Mouse (Mus musculus): ENCODE measurements around the gene Naip6. TPM values are rescaled to one million over a fixed set of nuclear protein-coding genes. Genes with fewer than 3 reads are reported as not detected.

The Naip6 gene
- polyA plus RNA-seq (2012; ENCODE audit: low replicate concordance), result 0.48 and 0.52 TPM in 2 replicates

DNA sequence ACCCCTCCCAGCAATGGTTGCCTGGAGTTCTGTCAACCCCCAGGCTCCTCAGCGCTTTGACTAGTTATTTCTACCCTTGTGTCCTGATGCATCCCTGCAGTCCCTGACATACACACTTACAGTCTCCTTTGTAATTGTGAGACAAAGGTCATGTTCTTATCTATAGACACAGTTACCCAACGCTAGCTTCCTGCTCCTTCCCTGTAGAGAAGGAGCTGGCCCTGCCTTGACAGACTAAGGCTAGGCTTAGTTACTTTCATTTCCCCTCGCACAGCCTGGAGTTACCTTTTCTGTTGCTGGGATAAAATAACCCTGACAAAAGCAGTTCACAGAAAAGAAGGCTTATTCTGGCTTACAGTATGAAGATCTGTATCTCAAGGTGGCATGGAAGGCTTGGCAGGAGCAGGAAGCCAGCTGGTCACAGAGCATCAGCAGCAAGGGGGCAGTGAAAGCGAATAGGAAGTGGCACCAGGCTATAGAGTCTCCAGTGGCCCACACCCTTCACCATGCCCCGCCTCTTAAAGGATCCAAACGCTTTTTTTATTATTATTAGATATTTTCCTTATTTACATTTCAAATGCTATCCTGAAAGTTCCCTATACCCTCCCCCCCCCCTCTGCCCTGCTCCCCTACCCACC is at the start of gene Naip6:
Gene Naip6, minus strand, starts transcription at position 419 of the 638 bp plus-strand sequence.

DNA sequence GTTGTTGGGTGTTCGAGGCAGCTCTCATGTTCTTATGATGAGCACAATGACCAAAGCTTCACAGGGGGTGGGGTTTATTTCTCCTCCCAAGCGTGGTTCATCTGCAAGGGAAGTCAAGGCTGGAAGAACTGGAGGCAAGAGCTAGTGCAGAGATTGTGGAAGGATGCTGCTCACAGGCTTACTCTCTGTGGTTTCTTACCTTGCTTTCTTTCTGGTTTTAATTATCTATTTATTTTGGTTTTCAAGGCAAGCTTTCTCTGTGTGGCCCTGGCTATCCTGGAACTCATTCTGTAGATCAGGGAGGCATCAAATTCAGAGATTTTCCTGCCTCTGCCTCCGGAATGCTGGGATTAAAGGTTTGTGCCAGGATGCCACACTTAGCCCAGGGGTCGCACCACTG is 71.3 kb downstream of the Naip6 start, which contains the start of gene Naip5:
Gene Naip5, minus strand, starts transcription at position 101 of the 400 bp plus-strand sequence.

Other genes with a start within 250 kb of the Naip6 start
- gene Bdp1, start 213.6 kb downstream of the Naip6 start, polyA plus RNA-seq (2012; ENCODE audit: low replicate concordance), result 6.6 and 12.9 TPM in 2 replicates
- 5.0 and 11.4 TPM in 2 replicates for gene Serf1, start 209.7 kb downstream of the Naip6 start, polyA plus RNA-seq (2012; ENCODE audit: low replicate concordance)
- 26.7 and 44.3 TPM in 2 replicates for gene Smn1, start 192.8 kb downstream of the Naip6 start, polyA plus RNA-seq (2012; ENCODE audit: low replicate concordance)
- 0.91 and 1.3 TPM in 2 replicates for gene Naip2, start 115.6 kb downstream of the Naip6 start, polyA plus RNA-seq (2012; ENCODE audit: low replicate concordance)
- 0.36 TPM in 2 replicates for gene Naip5, start 71.4 kb downstream of the Naip6 start, polyA plus RNA-seq (2012; ENCODE audit: low replicate concordance)
- gene Naip1, start 135.2 kb upstream of the Naip6 start, polyA plus RNA-seq (2012; ENCODE audit: low replicate concordance), result 0.02 and 0.10 TPM in 2 replicates
- gene Gtf2h2, start 174.9 kb upstream of the Naip6 start, polyA plus RNA-seq (2012; ENCODE audit: low replicate concordance), result 14.2 and 15.3 TPM in 2 replicates
- not detected in 2 replicates for gene Ocln, start 235.0 kb upstream of the Naip6 start, polyA plus RNA-seq (2012; ENCODE audit: low replicate concordance)

All from hematopoietic multipotent progenitor cell, adult 10-12 weeks (in vitro differentiated cells).